Mouse (Mus musculus) forebrain, embryonic 11.5 days (tissue): ENCODE measurements around the gene Mlx. TPM values are rescaled to one million over a fixed set of nuclear protein-coding genes. Genes with fewer than 3 reads are reported as not detected.
"Not testable (repeated sequence)": the region's sequence is repeated elsewhere in the genome, so short reads cannot be mapped to it uniquely, and the experiment has no call there.

Experiments
- ATAC-seq: fragments of 200-750 bp; cut with Nextera tagmentation; replicated peaks from 2 replicates; pipeline ENCODE4 v1.8.0; 2017; ENCODE audit warnings: moderate TSS enrichment; ENCODE audit not compliant: low FRiP score
- DNase-seq: peaks from one replicate; pipeline ENCODE4 v3.0.0-alpha.2; 2017; ENCODE audit warnings: low spot score
- H3K27ac ChIP-seq: fragments of 300-500 bp; sonication (generic); 2 replicates; pipeline ENCODE4 v1.5.1; 2014; ENCODE audit warnings: low read depth, low read length
- H3K27me3 ChIP-seq: fragments of 300-500 bp; sonication (generic); 2 replicates; pipeline ENCODE4 v1.6.1; 2014; ENCODE audit warnings: mild to moderate bottlenecking, low read length, mixed read lengths; ENCODE audit not compliant: control insufficient read depth, insufficient read depth
- H3K36me3 ChIP-seq: fragments of 300-500 bp; sonication (generic); 2 replicates; pipeline ENCODE4 v1.6.1; 2014; ENCODE audit warnings: mild to moderate bottlenecking, low read length, moderate library complexity, mixed read lengths; ENCODE audit not compliant: control insufficient read depth, insufficient read depth
- H3K4me1 ChIP-seq: fragments of 300-500 bp; sonication (generic); replicated peaks from 2 replicates; pipeline ENCODE4 v1.6.1; 2014; ENCODE audit warnings: low read length, mixed read lengths; ENCODE audit not compliant: control insufficient read depth, insufficient read depth
- H3K4me2 ChIP-seq: fragments of 300-500 bp; sonication (generic); 2 replicates; pipeline ENCODE4 v1.6.1; 2014; ENCODE audit warnings: low read depth, mild to moderate bottlenecking, low read length, moderate library complexity, mixed read lengths; ENCODE audit not compliant: severe bottlenecking
- H3K4me3 ChIP-seq: fragments of 300-500 bp; sonication (generic); 2 replicates; pipeline ENCODE4 v1.5.1; 2014; ENCODE audit warnings: low read depth, low read length
- H3K9ac ChIP-seq: fragments of 300-500 bp; sonication (generic); 2 replicates; pipeline ENCODE4 v1.6.1; 2014; ENCODE audit warnings: low read length
- H3K9me3 ChIP-seq: fragments of 300-500 bp; sonication (generic); 2 replicates; pipeline ENCODE4 v1.6.1; 2016; ENCODE audit warnings: low read length, mixed read lengths; ENCODE audit not compliant: control insufficient read depth
- WGBS: fragments of 180-500 bp; shearing (Covaris S2); extraction: QIAGEN DNeasy Blood & Tissue Kit; methylation state at CpG from one replicate; pipeline ENCODE4 v1.1.7; 2014; 5-methylcytosine and 5-hydroxymethylcytosine counted together
- polyA plus RNA-seq: library from polyadenylated mRNA; unstranded; fragments of >200 nt; fragmentation: Nextera tagmentation; extraction: Ambion mirVana; gene quantifications from 2 replicates; pipeline ENCODE4 v1.2.1, GENCODE M21; 2014

The Mlx gene
- polyA plus RNA-seq, 1 experiment from 2014 or later = 41.8 TPM

- Histone ChIP-seq H3K4me3 (peak overlapping the region; percentile 89), H3K4me1 (peaks cover 15% of the 10 kb centered on the region; the same call in 1 of the 2 replicates), H3K36me3 (peaks cover 3% of the 10 kb centered on the region), H3K27me3 (no peaks in the 10 kb centered on the region), H3K9ac (peak overlapping the region; percentile 91), H3K27ac (peak overlapping the region; percentile 77), H3K4me2 (peak overlapping the region; percentile 95), H3K9me3 (no peaks in the 10 kb centered on the region)
- under 1% methylated on average over 37 of the region's 39 CpGs for WGBS
- ATAC-seq (peak; percentile 79; the same call in 1 of the 2 replicates), DNase-seq (no peak)
Observed at GRCm38 (mm10) chr11:101119131-101119760, 32.2 kb downstream of the Mlx start.

- H3K9ac ChIP-seq = peak within 1 kb of the TSS; percentile 91
- H3K4me1 ChIP-seq = peaks cover 15% of the 10 kb centered on the region; the same call in 1 of the 2 replicates
- H3K4me2 ChIP-seq = peak within 1 kb of the TSS; percentile 95
- H3K36me3 ChIP-seq = peaks cover 3% of the 10 kb centered on the region
- no peaks in the 10 kb centered on the region for H3K27me3 ChIP-seq
- ATAC-seq (peak; percentile 93), DNase-seq (peak; percentile 100)
- H3K9me3 ChIP-seq = no peaks in the 10 kb centered on the region
- peak within 1 kb of the TSS; percentile 80 for H3K27ac ChIP-seq
- whole genome bisulfite sequencing = under 1% methylated on average over 61 of the region's 61 CpGs
- peak within 1 kb of the TSS; percentile 89 for H3K4me3 ChIP-seq
Observed at GRCm38 (mm10) chr11:101119761-101120544, 32.9 kb downstream of the Mlx start, which contains the start of the genes Retreg3 and Tubg1. Retreg3 (minus strand) TSS chr11:101119893. Tubg1 (plus strand) TSS chr11:101119938.

DNA sequence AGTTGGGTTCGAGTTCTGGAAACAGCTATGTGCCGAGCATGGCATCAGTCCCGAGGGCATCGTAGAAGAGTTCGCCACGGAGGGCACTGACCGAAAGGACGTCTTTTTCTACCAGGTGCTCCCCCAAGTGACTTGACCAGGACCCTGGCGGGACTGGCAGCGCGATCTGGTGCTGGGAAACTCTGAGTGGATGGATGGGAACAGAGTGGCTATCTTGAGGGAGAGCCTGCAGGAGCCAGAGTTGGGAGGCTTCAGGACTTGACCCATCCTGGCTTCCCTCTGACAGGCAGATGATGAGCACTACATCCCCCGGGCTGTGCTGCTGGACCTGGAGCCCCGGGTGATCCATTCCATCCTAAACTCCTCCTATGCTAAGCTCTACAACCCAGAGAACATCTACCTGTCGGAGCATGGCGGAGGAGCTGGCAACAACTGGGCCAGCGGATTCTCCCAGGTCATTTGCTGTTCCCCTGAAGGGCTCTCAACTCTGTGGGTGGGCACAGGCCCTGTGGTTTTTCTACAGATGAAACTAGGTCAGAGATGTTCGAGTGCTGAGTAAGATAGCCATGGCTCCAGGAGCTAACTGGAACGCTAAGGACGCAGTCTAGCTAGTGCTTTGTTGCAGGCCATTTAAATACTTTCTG is 33.6 kb downstream of the Mlx start:
- Histone ChIP-seq H3K4me1 (peaks cover 14% of the 10 kb centered on the region; the same call in 1 of the 2 replicates), H3K4me2 (peak overlapping the region; percentile 92), H3K27ac (peak overlapping the region; percentile 80; the same call in 1 of the 2 replicates), H3K27me3 (no peaks in the 10 kb centered on the region), H3K9me3 (no peaks in the 10 kb centered on the region), H3K36me3 (peaks cover 3% of the 10 kb centered on the region), H3K4me3 (peak overlapping the region; percentile 89), H3K9ac (peak overlapping the region; percentile 82)
- peak; percentile 57 for DNase-seq
- no peak for ATAC-seq
- 26% methylated on average over 19 of the region's 19 CpGs for WGBS

DNA sequence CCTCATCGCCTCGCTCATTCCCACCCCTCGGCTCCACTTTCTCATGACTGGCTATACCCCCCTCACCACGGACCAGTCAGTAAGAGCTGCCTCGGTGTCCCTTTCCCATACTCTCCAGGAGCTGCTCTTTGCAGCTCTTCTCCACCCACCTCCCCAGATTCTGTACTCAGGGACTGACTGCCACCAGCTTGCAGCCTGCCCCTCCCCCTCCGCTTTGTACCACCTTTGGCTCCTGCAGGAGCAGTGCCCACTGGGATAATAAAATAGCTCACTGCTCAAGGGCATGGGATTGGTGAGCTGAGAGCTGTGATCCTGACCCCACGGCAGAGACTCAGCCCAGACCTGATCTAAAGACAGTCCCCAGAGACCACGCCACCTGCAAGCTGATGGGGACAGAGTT is 37.4 kb downstream of the Mlx start:
- ATAC-seq, H3K4me1 ChIP-seq, DNase-seq, H3K27ac ChIP-seq, H3K9me3 ChIP-seq, H3K9ac ChIP-seq, H3K4me2 ChIP-seq, H3K27me3 ChIP-seq, H3K4me3 ChIP-seq: not testable (repeated sequence)
- peaks cover 15% of the 10 kb centered on the region for H3K36me3 ChIP-seq
- 95% methylated on average over 8 of the region's 8 CpGs for WGBS

- not testable (repeated sequence) for H3K9me3 ChIP-seq, H3K4me1 ChIP-seq, H3K4me2 ChIP-seq, H3K27ac ChIP-seq, DNase-seq, H3K27me3 ChIP-seq, H3K4me3 ChIP-seq, ATAC-seq, H3K9ac ChIP-seq
- 94% methylated on average over 6 of the region's 9 CpGs for WGBS
- peaks cover 15% of the 10 kb centered on the region for H3K36me3 ChIP-seq
Observed at GRCm38 (mm10) chr11:101125008-101125407, 37.9 kb downstream of the Mlx start.

GRCm38 (mm10) chr11:101127075-101127474 is 40.0 kb downstream of the Mlx start:
- Histone ChIP-seq H3K9ac (no peak overlapping the region), H3K9me3 (peaks cover 2% of the 10 kb centered on the region; the same call in 1 of the 2 replicates), H3K27me3 (no peaks in the 10 kb centered on the region), H3K4me3 (no peak overlapping the region), H3K36me3 (peaks cover 15% of the 10 kb centered on the region), H3K27ac (no peak overlapping the region), H3K4me2 (no peak overlapping the region), H3K4me1 (no peaks in the 10 kb centered on the region)
- DNase-seq (no peak), ATAC-seq (no peak)
- WGBS = 75% methylated on average over 1 of the region's 1 CpGs

DNA sequence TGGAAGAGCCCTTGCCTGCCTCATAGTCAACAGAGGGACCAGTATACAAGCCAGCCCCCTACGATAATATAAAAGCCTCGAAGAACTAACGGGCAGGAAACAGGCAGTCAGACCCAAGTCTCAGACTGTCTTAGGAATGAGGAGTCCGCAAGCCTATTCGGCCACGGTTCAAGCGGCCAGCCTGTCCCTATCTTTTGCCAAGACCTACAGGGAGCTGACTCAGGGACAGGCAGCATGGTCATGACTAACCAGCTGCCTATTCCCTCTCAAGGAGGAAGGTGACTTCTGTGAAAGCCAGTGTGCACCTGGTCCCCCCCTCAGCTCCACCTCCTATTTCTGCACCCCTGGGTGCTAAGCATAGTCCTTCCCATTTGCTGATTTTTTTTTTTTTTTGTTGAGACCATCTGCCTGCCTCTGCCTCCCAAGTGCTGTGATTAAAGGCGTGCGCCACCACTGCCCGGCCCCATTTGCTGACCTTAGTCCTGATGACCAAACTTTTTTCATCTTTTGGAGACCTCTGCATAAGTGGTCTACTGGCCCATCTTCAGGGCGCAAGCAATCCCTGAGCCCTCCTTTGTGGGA is 42.0 kb downstream of the Mlx start:
- 89% methylated on average over 11 of the region's 11 CpGs for WGBS
- no peak overlapping the region for H3K4me3 ChIP-seq
- no peak for ATAC-seq
- H3K4me1 ChIP-seq = no peaks in the 10 kb centered on the region
- peaks cover 2% of the 10 kb centered on the region; the same call in 1 of the 2 replicates for H3K9me3 ChIP-seq
- peaks cover 12% of the 10 kb centered on the region for H3K36me3 ChIP-seq
- DNase-seq = no peak
- no peak overlapping the region for H3K4me2 ChIP-seq
- H3K9ac ChIP-seq = no peak overlapping the region
- H3K27me3 ChIP-seq = no peaks in the 10 kb centered on the region
- H3K27ac ChIP-seq = no peak overlapping the region

DNA sequence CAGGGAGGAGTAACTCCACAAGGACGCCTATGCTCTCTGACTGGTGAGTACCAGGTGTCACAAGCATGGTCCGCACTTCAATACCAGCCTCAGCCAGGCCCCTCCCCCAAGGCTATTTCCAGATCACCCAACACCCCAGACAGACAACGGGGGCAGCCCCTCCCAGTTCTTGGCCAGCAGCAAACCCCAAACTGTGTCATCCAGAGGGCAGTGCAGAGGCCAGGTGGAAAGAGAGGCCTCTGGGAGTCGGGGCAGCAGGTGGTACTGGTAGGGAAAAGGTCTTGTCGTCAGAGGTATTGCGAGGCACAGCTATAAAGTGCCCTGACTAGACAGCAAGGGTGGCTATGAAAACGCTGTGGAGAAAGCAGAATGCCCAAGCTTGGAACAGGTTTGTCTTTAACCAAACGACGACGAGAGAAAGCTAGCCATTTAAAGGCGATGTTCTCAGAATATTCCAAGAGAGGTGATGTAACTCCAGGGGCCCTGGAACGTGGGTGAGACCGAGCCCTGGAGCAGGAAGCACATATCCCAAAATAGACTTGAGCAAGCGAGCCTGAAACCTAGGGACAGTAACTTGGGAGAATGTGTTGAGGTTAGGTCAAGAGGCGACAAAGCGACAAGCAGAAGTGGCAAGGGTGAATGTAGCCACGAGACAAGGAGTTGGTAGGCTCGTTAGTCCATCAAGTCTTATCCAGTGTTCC is 43.1 kb downstream of the Mlx start:
- no peak overlapping the region for H3K9ac ChIP-seq
- H3K4me1 ChIP-seq = no peaks in the 10 kb centered on the region
- no peak for ATAC-seq
- no peaks in the 10 kb centered on the region for H3K27me3 ChIP-seq
- peak; percentile 33 for DNase-seq
- no peak overlapping the region for H3K4me3 ChIP-seq
- H3K4me2 ChIP-seq = no peak overlapping the region
- no peak overlapping the region for H3K27ac ChIP-seq
- H3K9me3 ChIP-seq = peaks cover 2% of the 10 kb centered on the region; the same call in 1 of the 2 replicates
- H3K36me3 ChIP-seq = peaks cover 12% of the 10 kb centered on the region
- WGBS = 56% methylated on average over 18 of the region's 18 CpGs
